Comparison of ENCODE assay signal across 8 mouse cellular contexts in genomic region chr9:44734524-44735494, GRCm38 (mm10). TPM values are rescaled to one million over a fixed set of nuclear protein-coding genes. Genes with fewer than 3 reads are reported as not detected.
DNase-seq lines count a peak whose midpoint lies in the region; ATAC-seq and TF ChIP-seq lines count a peak whose summit lies in the region.

Gene Phldb1 (minus strand): TSS chr9:44735198.

- under 1% methylated on average over 47 of the region's 47 CpGs for WGBS in embryonic facial prominence, embryonic 10.5 days
- 1% methylated on average over 47 of the region's 47 CpGs for WGBS in kidney, adult 2 months
- WGBS in limb, embryonic 14.5 days = under 1% methylated on average over 40 of the region's 47 CpGs
- under 1% methylated on average over 47 of the region's 47 CpGs for WGBS in midbrain, embryonic 14.5 days
- 1% methylated on average over 39 of the region's 47 CpGs for WGBS in stomach, postnatal 0 days

- TF ChIP-seq POLR2A in kidney, adult 2 months (IDR thresholded peaks at IDR 0.05; ENCODE audit: low read depth, low read length) = peak; percentile 63
- peak; percentile 51; the same call in 1 of the 2 replicates for TF ChIP-seq POLR2A in limb, embryonic 14.5 days (IDR thresholded peaks at IDR 0.05; ENCODE audit: borderline replicate concordance, extremely low read depth, insufficient read depth, insufficient read length)

- ATAC-seq in limb, embryonic 14.5 days (ENCODE audit: low FRiP score, low read depth) = peak; percentile 69
- ATAC-seq in midbrain, embryonic 14.5 days (ENCODE audit: low FRiP score, low TSS enrichment) = peak; percentile 70
- ATAC-seq in stomach, postnatal 0 days (ENCODE audit: low FRiP score, low TSS enrichment) = peak; percentile 74

- H3K9ac ChIP-seq in limb, embryonic 14.5 days (ENCODE audit: low read depth, low read length, severe bottlenecking) = peak within 1 kb of the TSS; percentile 73
- H3K9ac ChIP-seq in midbrain, embryonic 14.5 days (replicated peaks; ENCODE audit: low read length) = peak within 1 kb of the TSS; percentile 59
- H3K9ac ChIP-seq in stomach, postnatal 0 days (ENCODE audit: low read length) = peak within 1 kb of the TSS; percentile 65

- TF ChIP-seq EP300 in stomach, postnatal 0 days (optimal IDR thresholded peaks at IDR 0.05) = no peak

- H3K36me3 ChIP-seq in embryonic facial prominence, embryonic 10.5 days (replicated peaks) = no peaks in the 10 kb centered on the region
- no peaks in the 10 kb centered on the region for H3K36me3 ChIP-seq in kidney, adult 2 months (ENCODE audit: control insufficient read depth, insufficient read depth, low read length)
- no peaks in the 10 kb centered on the region for H3K36me3 ChIP-seq in limb, embryonic 14.5 days (ENCODE audit: control insufficient read depth, insufficient read depth, low read length)
- H3K36me3 ChIP-seq in midbrain, embryonic 14.5 days (ENCODE audit: control insufficient read depth, insufficient read depth, low read length) = no peaks in the 10 kb centered on the region
- no peaks in the 10 kb centered on the region for H3K36me3 ChIP-seq in stomach, postnatal 0 days (ENCODE audit: control insufficient read depth, insufficient read depth, low read length)

- peak; percentile 60 to 62 for DNase-seq in urinary bladder, adult 18-20 months (ENCODE audit: low spot score in 2 of 2)
- no peak for DNase-seq in urinary bladder, postnatal 10 days (ENCODE audit: low spot score)
- DNase-seq in embryonic facial prominence, embryonic 10.5 days (ENCODE audit: low spot score) = peak; percentile 86
- DNase-seq in heart, adult 8-10 months (ENCODE audit: low spot score) = peak; percentile 80
- peak; percentile 84 for DNase-seq in kidney, adult 2 months
- peak; percentile 83 for DNase-seq in limb, embryonic 14.5 days (ENCODE audit: low spot score)
- peak; percentile 67 for DNase-seq in midbrain, embryonic 14.5 days
- DNase-seq in stomach, postnatal 0 days (ENCODE audit: low spot score) = peak; percentile 80

- peak within 1 kb of the TSS; percentile 95 for H3K4me2 ChIP-seq in limb, embryonic 14.5 days (replicated peaks; ENCODE audit: low read depth, low read length, severe bottlenecking)
- peak within 1 kb of the TSS; percentile 99 for H3K4me2 ChIP-seq in midbrain, embryonic 14.5 days (ENCODE audit: low read length)
- peak within 1 kb of the TSS; percentile 77 for H3K4me2 ChIP-seq in stomach, postnatal 0 days (replicated peaks; ENCODE audit: low read depth)

- peak; percentile 48 for TF ChIP-seq CTCF in kidney, adult 2 months (conservative IDR thresholded peaks at IDR 0.05; ENCODE audit: insufficient read depth, insufficient read length, low read depth, low read length)
- peak; percentile 70 for TF ChIP-seq CTCF in stomach, postnatal 0 days (IDR thresholded peaks at IDR 0.05; ENCODE audit: low read depth)

- peak within 1 kb of the TSS; percentile 82 for H3K4me3 ChIP-seq in embryonic facial prominence, embryonic 10.5 days
- H3K4me3 ChIP-seq in kidney, adult 2 months (ENCODE audit: insufficient read depth, low read depth, low read length) = peak within 1 kb of the TSS; percentile 76
- H3K4me3 ChIP-seq in limb, embryonic 14.5 days (replicated peaks; ENCODE audit: low read length) = peak within 1 kb of the TSS; percentile 69
- peak within 1 kb of the TSS; percentile 55 for H3K4me3 ChIP-seq in midbrain, embryonic 14.5 days (replicated peaks; ENCODE audit: low read depth, low read length)
- peak within 1 kb of the TSS; percentile 63 for H3K4me3 ChIP-seq in stomach, postnatal 0 days (ENCODE audit: low read depth, low read length)

- peaks cover 36% of the 10 kb centered on the region for H3K27me3 ChIP-seq in embryonic facial prominence, embryonic 10.5 days (replicated peaks; ENCODE audit: low read depth, poor library complexity, severe bottlenecking)
- no peaks in the 10 kb centered on the region for H3K27me3 ChIP-seq in kidney, adult 2 months (replicated peaks; ENCODE audit: control insufficient read depth, insufficient read depth, low read length)
- H3K27me3 ChIP-seq in limb, embryonic 14.5 days (ENCODE audit: control insufficient read depth, insufficient read depth, low read length) = no peaks in the 10 kb centered on the region
- H3K27me3 ChIP-seq in midbrain, embryonic 14.5 days (ENCODE audit: control insufficient read depth, insufficient read depth, low read length) = peaks cover 20% of the 10 kb centered on the region
- H3K27me3 ChIP-seq in stomach, postnatal 0 days (ENCODE audit: control insufficient read depth, insufficient read depth, low read length) = no peaks in the 10 kb centered on the region

- H3K4me1 ChIP-seq in embryonic facial prominence, embryonic 10.5 days = peaks cover 61% of the 10 kb centered on the region
- H3K4me1 ChIP-seq in kidney, adult 2 months (ENCODE audit: control insufficient read depth, insufficient read depth, low read length) = peaks cover 19% of the 10 kb centered on the region
- peaks cover 28% of the 10 kb centered on the region for H3K4me1 ChIP-seq in limb, embryonic 14.5 days (ENCODE audit: control insufficient read depth, insufficient read depth, low read length)
- peaks cover 19% of the 10 kb centered on the region; the same call in 1 of the 2 replicates for H3K4me1 ChIP-seq in midbrain, embryonic 14.5 days (ENCODE audit: control insufficient read depth, insufficient read depth, low read length)
- peaks cover 4% of the 10 kb centered on the region for H3K4me1 ChIP-seq in stomach, postnatal 0 days (replicated peaks; ENCODE audit: control insufficient read depth, insufficient read depth)

- H3K27ac ChIP-seq in embryonic facial prominence, embryonic 10.5 days (replicated peaks) = peak within 1 kb of the TSS; percentile 85
- peak within 1 kb of the TSS; percentile 60 for H3K27ac ChIP-seq in kidney, adult 2 months (ENCODE audit: insufficient read depth, low read depth, low read length)
- H3K27ac ChIP-seq in limb, embryonic 14.5 days (replicated peaks; ENCODE audit: low read depth, low read length) = peak within 1 kb of the TSS; percentile 86
- H3K27ac ChIP-seq in midbrain, embryonic 14.5 days (replicated peaks; ENCODE audit: low read depth, low read length) = 0 out of 2 replicates have a peak within 1 kb of the TSS, but pooled peaks have one; percentile 45
- H3K27ac ChIP-seq in stomach, postnatal 0 days (replicated peaks) = peak within 1 kb of the TSS; percentile 79

- no peaks in the 10 kb centered on the region for H3K9me3 ChIP-seq in embryonic facial prominence, embryonic 10.5 days
- no peaks in the 10 kb centered on the region for H3K9me3 ChIP-seq in limb, embryonic 14.5 days (ENCODE audit: control insufficient read depth, low read length)
- H3K9me3 ChIP-seq in midbrain, embryonic 14.5 days (ENCODE audit: control insufficient read depth, low read length) = no peaks in the 10 kb centered on the region
- H3K9me3 ChIP-seq in stomach, postnatal 0 days (ENCODE audit: control insufficient read depth, low read length) = no peaks in the 10 kb centered on the region

RNA-seq across cellular contexts. Expression of gene Phldb1, which starts in this region (rescaled TPM):
- polyA plus RNA-seq in embryonic facial prominence, embryonic 10.5 days (2016; fragmentation: Nextera tagmentation; extraction: Ambion mirVana) = 48.4 and 51.1 TPM in 2 replicates
- 100 to 1,000 TPM; 108 to 146 (median 128) TPM for total RNA-seq in heart, adult 8-10 months (2022)
- 37.6 and 46.4 TPM in 2 replicates for polyA plus RNA-seq in kidney, adult 2 months (2012; rRNA removed)
- polyA plus RNA-seq in limb, embryonic 14.5 days (2012; rRNA removed) = 85.6 and 113 TPM in 2 replicates
- 36.5 and 46.2 TPM in 2 replicates for polyA plus RNA-seq in limb, embryonic 14.5 days (2014; fragmentation: Nextera tagmentation; extraction: Ambion mirVana)
- 46.7 and 51.1 TPM in 2 replicates for polyA plus RNA-seq in midbrain, embryonic 14.5 days (2014; fragmentation: Nextera tagmentation; extraction: Ambion mirVana)
- polyA plus RNA-seq in stomach, postnatal 0 days (2015; fragmentation: Nextera tagmentation; extraction: Ambion mirVana) = 14.9 and 15.8 TPM in 2 replicates
